Mouse (Mus musculus) liver, adult 2 months (tissue): ENCODE measurements around the gene Nxph1. TPM values are rescaled to one million over a fixed set of nuclear protein-coding genes. Genes with fewer than 3 reads are reported as not detected.

Experiments
- DNase-seq: peaks from one replicate; pipeline ENCODE4 v3.0.0-alpha.2; 2011; ENCODE audit warnings: low read depth, low spot score; ENCODE audit errors: extremely low read depth
- H3K27ac ChIP-seq: fragments of 200-500 bp; replicated peaks from 2 replicates; pipeline ENCODE4 v1.5.1; 2012; ENCODE audit warnings: low read depth, mild to moderate bottlenecking, control low read depth, inconsistent platforms, low read length; ENCODE audit not compliant: insufficient read depth
- H3K27me3 ChIP-seq: fragments of 200-500 bp; 2 replicates; pipeline ENCODE4 v1.6.1; 2012; ENCODE audit warnings: mild to moderate bottlenecking, moderate library complexity, low read length, inconsistent platforms; ENCODE audit not compliant: control insufficient read depth, insufficient read depth
- H3K36me3 ChIP-seq: fragments of 200-500 bp; 2 replicates; pipeline ENCODE4 v1.6.1; 2012; ENCODE audit warnings: low read length, inconsistent platforms; ENCODE audit not compliant: control insufficient read depth, insufficient read depth
- H3K4me1 ChIP-seq: fragments of 200-500 bp; 2 replicates; pipeline ENCODE4 v1.6.1; 2011; ENCODE audit warnings: low read length; ENCODE audit not compliant: control insufficient read depth, insufficient read depth
- H3K4me3 ChIP-seq: fragments of 200-500 bp; 2 replicates; pipeline ENCODE4 v1.5.1; 2011; ENCODE audit warnings: low read depth, mild to moderate bottlenecking, control low read depth, low read length, moderate library complexity; ENCODE audit not compliant: insufficient read depth
- H3K79me2 ChIP-seq: fragments of 200-500 bp; 2 replicates; pipeline ENCODE4 v1.6.1; 2012; ENCODE audit warnings: inconsistent platforms, mild to moderate bottlenecking, low read length, moderate library complexity; ENCODE audit not compliant: control insufficient read depth, insufficient read depth
- H3K9ac ChIP-seq: fragments of 200-500 bp; 2 replicates; pipeline ENCODE4 v1.6.1; 2012; ENCODE audit warnings: low read depth, mild to moderate bottlenecking, control low read depth, inconsistent platforms, low read length
- CTCF ChIP-seq: fragments of 200-500 bp; IDR thresholded peaks from 2 replicates; pipeline ENCODE4 v1.5.1; 2011; ENCODE audit warnings: low read depth, low read length, control low read depth
- POLR2A ChIP-seq: fragments of 200-500 bp; IDR thresholded peaks from 2 replicates; pipeline ENCODE4 v1.6.1; 2011; ENCODE audit warnings: low read length, control low read depth; ENCODE audit not compliant: insufficient read depth; ENCODE audit errors: extremely low read depth
- WGBS: fragments of 180-500 bp; shearing (Covaris S2); methylation state at CpG from one replicate; pipeline ENCODE4 v1.1.7; 2018; 5-methylcytosine and 5-hydroxymethylcytosine counted together
- polyA plus RNA-seq: library from polyadenylated mRNA; depleted of rRNA; stranded (reverse); fragments of >200 nt; gene quantifications from 2 replicates; pipeline ENCODE4 v1.2.3, GENCODE M21; 2012
- total RNA-seq: library from RNA; depleted of rRNA; stranded (reverse); fragments of >200 nt; gene quantifications from 2 replicates; pipeline ENCODE4 v1.2.3, GENCODE M21; 2014

Nxph1 gene
- total and polyA plus RNA-seq, 2 experiments, result 0.09 TPM; not detected in 1

DNA sequence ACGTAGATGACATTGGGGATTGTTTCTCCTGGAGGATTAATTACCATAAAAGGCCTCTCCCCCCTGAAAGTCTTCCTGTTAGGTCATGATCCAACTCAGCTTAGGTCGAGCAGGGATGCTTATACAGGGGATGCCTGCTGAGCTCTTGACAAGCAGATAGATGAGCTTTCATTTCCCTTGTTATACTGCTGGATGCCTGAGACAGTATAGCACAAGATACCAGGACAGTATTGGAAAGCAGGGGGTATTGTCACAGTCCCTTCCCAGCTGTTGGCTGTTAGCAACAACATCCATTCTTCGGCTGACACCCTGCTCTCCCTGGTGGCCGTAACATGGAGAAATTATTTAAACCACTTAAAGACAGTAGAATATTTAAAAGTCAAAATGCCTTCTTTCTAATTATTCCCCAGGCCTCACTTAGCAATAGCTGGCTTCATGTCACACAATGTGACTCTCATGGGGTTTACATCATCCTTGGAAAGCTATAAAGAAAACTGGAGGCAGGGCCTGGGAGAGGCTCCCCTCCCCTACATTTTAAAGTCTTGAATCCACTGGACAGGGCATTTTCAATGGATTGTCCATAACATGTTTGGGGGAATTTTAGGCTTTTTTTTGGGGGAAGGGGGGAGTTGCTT is 31.1 kb downstream of the Nxph1 start:
- Histone ChIP-seq H3K4me1 (no peaks in the 10 kb centered on the region), H3K9ac (no peak overlapping the region), H3K27ac (no peak overlapping the region), H3K27me3 (no peaks in the 10 kb centered on the region), H3K79me2 (no peaks in the 10 kb centered on the region), H3K36me3 (no peaks in the 10 kb centered on the region), H3K4me3 (no peak overlapping the region)
- TF ChIP-seq CTCF, result no peak
- TF ChIP-seq POLR2A, result no peak
- DNase-seq, result no peak
- 71% methylated on average over 4 of the region's 4 CpGs for WGBS

DNA sequence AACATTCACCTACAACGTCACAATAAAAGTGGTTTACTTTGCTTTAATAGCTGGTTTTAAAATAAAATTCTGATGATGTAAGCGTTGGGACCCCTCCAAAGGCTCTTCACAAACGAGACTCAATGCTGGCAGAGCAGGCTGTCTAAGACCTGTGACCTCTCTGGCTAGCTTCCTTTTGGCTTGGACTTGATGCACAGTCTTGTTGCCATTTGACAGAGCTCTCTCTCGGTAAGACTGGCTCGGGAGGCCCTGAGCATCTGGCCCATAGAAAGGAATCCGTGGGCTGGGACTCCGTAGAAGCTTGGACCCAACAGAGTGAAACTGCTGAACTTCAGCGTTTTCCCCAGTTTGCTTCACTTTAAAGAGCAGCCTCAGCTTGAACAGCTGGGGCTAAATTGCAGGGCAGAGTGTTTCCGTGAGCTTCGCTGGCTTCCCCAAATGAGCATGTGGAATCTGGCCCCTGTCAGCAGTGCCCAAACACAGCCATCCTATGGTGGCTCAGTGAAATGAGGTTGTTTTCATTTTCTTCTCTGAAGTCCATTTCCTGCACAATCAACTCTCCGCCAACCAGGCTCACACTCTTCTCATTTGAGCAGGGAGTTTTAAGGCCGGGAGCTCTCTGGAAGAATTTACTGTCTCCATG is 48.2 kb downstream of the Nxph1 start:
- no peak overlapping the region for H3K4me3 ChIP-seq
- H3K27me3 ChIP-seq, result no peaks in the 10 kb centered on the region
- TF ChIP-seq CTCF, result no peak
- TF ChIP-seq POLR2A, result no peak
- no peaks in the 10 kb centered on the region for H3K79me2 ChIP-seq
- peak; percentile 21 for DNase-seq
- no peak overlapping the region for H3K9ac ChIP-seq
- H3K4me1 ChIP-seq, result no peaks in the 10 kb centered on the region
- H3K36me3 ChIP-seq, result no peaks in the 10 kb centered on the region
- H3K27ac ChIP-seq, result no peak overlapping the region
- WGBS, result 71% methylated on average over 12 of the region's 12 CpGs

DNA sequence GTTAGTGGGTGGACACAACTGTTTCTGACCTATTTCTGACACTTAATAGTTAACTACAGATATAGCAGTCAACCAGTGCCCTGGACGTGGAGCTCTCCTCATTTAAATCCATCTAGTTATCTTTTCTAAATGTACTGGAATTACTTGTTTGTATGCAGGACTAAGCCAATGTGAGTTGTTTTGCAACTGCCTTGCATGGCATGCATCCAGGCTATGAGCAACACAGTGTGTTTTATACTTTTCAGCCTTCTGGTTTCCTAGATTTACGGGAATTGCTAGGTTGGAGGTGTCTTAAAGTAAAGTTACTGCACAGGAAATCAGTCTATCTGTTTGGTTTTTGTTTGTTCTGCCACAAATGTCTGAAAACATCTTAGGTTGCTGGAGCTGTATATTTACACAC is 49.1 kb downstream of the Nxph1 start:
- no peak for TF ChIP-seq CTCF
- no peak for TF ChIP-seq POLR2A
- DNase-seq, result peak; percentile 12
- Histone ChIP-seq H3K36me3 (no peaks in the 10 kb centered on the region), H3K4me1 (no peaks in the 10 kb centered on the region), H3K4me3 (no peak overlapping the region), H3K9ac (no peak overlapping the region), H3K79me2 (no peaks in the 10 kb centered on the region), H3K27me3 (no peaks in the 10 kb centered on the region), H3K27ac (no peak overlapping the region)
- WGBS, result 59% methylated on average over 2 of the region's 2 CpGs

DNA sequence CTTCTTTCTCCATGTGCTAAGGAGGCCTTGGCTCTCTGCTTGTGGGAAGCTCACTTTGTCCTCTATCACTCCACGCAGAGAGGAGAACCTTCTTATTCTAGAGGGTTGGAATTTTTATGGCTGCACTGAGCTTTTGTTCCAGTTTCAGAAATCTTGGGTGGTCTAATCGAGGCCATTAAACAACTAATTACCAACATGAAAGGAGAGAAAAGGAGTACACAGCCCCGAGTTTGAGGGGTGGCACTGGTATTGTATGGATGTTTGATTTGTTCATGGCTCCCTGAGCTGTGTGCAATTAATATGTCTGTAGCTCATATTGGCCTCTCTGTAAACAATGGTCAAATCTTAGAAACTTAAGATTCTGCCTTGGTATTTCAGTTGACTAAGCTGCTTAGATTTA is 54.5 kb downstream of the Nxph1 start:
- Histone ChIP-seq H3K27me3 (no peaks in the 10 kb centered on the region), H3K4me3 (no peak overlapping the region), H3K79me2 (no peaks in the 10 kb centered on the region), H3K27ac (no peak overlapping the region), H3K9ac (no peak overlapping the region), H3K36me3 (no peaks in the 10 kb centered on the region), H3K4me1 (no peaks in the 10 kb centered on the region)
- TF ChIP-seq CTCF (no peak), POLR2A (no peak)
- WGBS, result 57% methylated on average over 3 of the region's 3 CpGs
- DNase-seq, result no peak

DNA sequence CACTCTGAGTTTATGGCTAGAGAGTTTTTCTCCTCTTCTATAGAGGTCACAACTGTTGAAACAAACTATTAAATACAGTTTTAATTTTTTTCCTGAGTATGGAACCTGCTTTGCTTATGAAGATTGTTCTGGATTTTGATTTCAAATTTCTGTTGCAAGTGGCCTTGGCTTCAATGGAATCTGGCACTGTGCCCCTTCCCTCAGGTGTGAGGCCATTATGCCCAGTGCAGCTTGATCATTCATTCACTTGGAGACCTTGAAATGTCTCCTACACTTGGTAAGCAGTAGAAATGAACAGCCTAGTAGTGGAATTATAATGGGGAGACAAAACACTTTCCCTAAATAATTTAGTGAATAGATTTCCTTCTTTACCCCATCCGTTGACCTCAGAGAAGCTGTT is 78.4 kb downstream of the Nxph1 start:
- peak; percentile 13 for DNase-seq
- H3K36me3 ChIP-seq, result no peaks in the 10 kb centered on the region
- no peak overlapping the region for H3K9ac ChIP-seq
- no peak overlapping the region for H3K27ac ChIP-seq
- no peaks in the 10 kb centered on the region for H3K79me2 ChIP-seq
- H3K27me3 ChIP-seq, result no peaks in the 10 kb centered on the region
- H3K4me1 ChIP-seq, result no peaks in the 10 kb centered on the region
- 93% methylated on average over 1 of the region's 1 CpGs for WGBS
- TF ChIP-seq POLR2A (no peak), CTCF (no peak)
- H3K4me3 ChIP-seq, result no peak overlapping the region

DNA sequence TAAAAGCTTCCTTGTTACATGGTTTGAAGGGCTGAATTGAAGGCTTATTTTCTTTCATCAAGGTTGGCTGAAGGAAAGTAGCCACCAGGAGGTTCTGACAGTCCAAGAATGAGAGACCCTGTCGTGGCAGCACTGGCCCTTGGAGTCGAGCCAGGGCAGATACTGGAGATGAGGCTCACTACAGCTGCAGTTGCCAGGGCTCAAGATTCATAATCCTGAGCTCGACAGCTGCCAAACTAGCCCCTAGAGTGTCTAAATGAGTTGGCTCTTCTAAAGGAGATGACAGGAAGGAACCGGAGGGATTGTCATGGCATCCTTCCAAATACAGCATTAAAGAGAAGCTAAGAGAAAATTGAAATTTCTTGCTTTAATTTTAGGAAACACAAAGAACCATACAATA is 78.9 kb downstream of the Nxph1 start:
- WGBS, result 62% methylated on average over 4 of the region's 4 CpGs
- Histone ChIP-seq H3K4me1 (no peaks in the 10 kb centered on the region), H3K27ac (no peak overlapping the region), H3K9ac (no peak overlapping the region), H3K36me3 (no peaks in the 10 kb centered on the region), H3K4me3 (no peak overlapping the region), H3K27me3 (no peaks in the 10 kb centered on the region), H3K79me2 (no peaks in the 10 kb centered on the region)
- no peak for TF ChIP-seq CTCF
- TF ChIP-seq POLR2A, result no peak
- DNase-seq, result no peak
